Mouse (Mus musculus) heart, adult 2 months (tissue): ENCODE data around the gene Nuak1. TPM values are rescaled to one million over a fixed set of nuclear protein-coding genes. Genes with fewer than 3 reads are reported as not detected.

Experiments
- DNase-seq, 2 experiments: peaks; one replicate each; pipeline ENCODE4 v3.0.0; 2021
- H3K27ac ChIP-seq: fragments of 200-600 bp; 2 replicates; pipeline ENCODE4 v1.8.1; 2022
- H3K27me3 ChIP-seq: fragments of 200-500 bp; 2 replicates; pipeline ENCODE4 v1.6.1; 2012; ENCODE audit warnings: mild to moderate bottlenecking, low read length, inconsistent platforms, mixed read lengths; ENCODE audit not compliant: control insufficient read depth, insufficient read depth
- H3K36me3 ChIP-seq: fragments of 200-500 bp; 2 replicates; pipeline ENCODE4 v1.6.1; 2012; ENCODE audit warnings: low read length, inconsistent platforms; ENCODE audit not compliant: control insufficient read depth, insufficient read depth
- H3K4me1 ChIP-seq: fragments of 200-500 bp; 2 replicates; pipeline ENCODE4 v1.6.1; 2011; ENCODE audit warnings: low read length; ENCODE audit not compliant: control insufficient read depth, insufficient read depth
- H3K4me3 ChIP-seq: fragments of 200-600 bp; 2 replicates; pipeline ENCODE4 v1.8.1; 2022
- H3K79me2 ChIP-seq: fragments of 200-500 bp; replicated peaks from 2 replicates; pipeline ENCODE4 v1.6.1; 2012; ENCODE audit warnings: mild to moderate bottlenecking, inconsistent platforms, low read length, moderate library complexity, mixed read lengths; ENCODE audit not compliant: control insufficient read depth, insufficient read depth
- H3K9ac ChIP-seq: fragments of 200-500 bp; 2 replicates; pipeline ENCODE4 v1.6.1; 2012; ENCODE audit warnings: low read depth, mild to moderate bottlenecking, control low read depth, inconsistent platforms, low read length, mixed read lengths
- CTCF ChIP-seq: fragments of 200-600 bp; IDR thresholded peaks from 2 replicates; pipeline ENCODE4 v1.8.1; 2022; ENCODE audit warnings: antibody characterized with exemption, mild to moderate bottlenecking, moderate library complexity
- EP300 ChIP-seq: fragments of 200-500 bp; IDR thresholded peaks from 2 replicates; pipeline ENCODE4 v1.6.1; 2011; ENCODE audit warnings: low read depth, low read length, control low read depth; ENCODE audit not compliant: insufficient read depth
- POLR2A ChIP-seq: fragments of 200-500 bp; IDR thresholded peaks from 2 replicates; pipeline ENCODE4 v1.6.1; 2011; ENCODE audit warnings: mild to moderate bottlenecking, low read depth, low read length, control low read depth; ENCODE audit not compliant: insufficient read depth
- WGBS: fragments of 180-500 bp; shearing (Covaris S2); methylation state at CpG from one replicate; pipeline ENCODE4 v1.1.7; 2018; 5-methylcytosine and 5-hydroxymethylcytosine counted together
- intact Hi-C: fragments of 180-260 bp; cut with DNase I; formaldehyde crosslinking; loops from one replicate; pipeline ENCODE4 v1.15.1; 2025
- polyA plus RNA-seq: library from polyadenylated mRNA; depleted of rRNA; stranded (reverse); fragments of >200 nt; gene quantifications from 2 replicates; pipeline ENCODE4 v1.2.3, GENCODE M21; 2012
- total RNA-seq, 2 experiments: library from RNA; stranded (reverse); gene quantifications; 2 replicates each; pipeline ENCODE4 v1.2.3; 2021

Gene Nuak1
- total and polyA plus RNA-seq, 3 experiments, result 15.3 to 29.0 (median 27.0) TPM

GRCm38 (mm10) chr10:84360391-84360790 is 80.0 kb downstream of the Nuak1 start:
- 45% methylated on average over 9 of the region's 9 CpGs for whole genome bisulfite sequencing
- H3K27ac ChIP-seq, result no peak overlapping the region
- intact Hi-C loops, result no loop called here

GRCm38 (mm10) chr10:84358738-84359120 is 81.7 kb downstream of the Nuak1 start:
- Histone ChIP-seq H3K4me1 (no peaks in the 10 kb centered on the region), H3K4me3 (no peak overlapping the region), H3K36me3 (no peaks in the 10 kb centered on the region), H3K27ac (no peak overlapping the region), H3K27me3 (no peaks in the 10 kb centered on the region), H3K79me2 (no peaks in the 10 kb centered on the region), H3K9ac (no peak overlapping the region)
- no peak for TF ChIP-seq EP300
- no peak for TF ChIP-seq CTCF
- no peak for TF ChIP-seq POLR2A
- intact Hi-C loops, result no loop called here
- DNase-seq, result no peak
- WGBS, result 77% methylated on average over 4 of the region's 4 CpGs

More at GRCm38 (mm10) chr10:84360391-84360790, 80.0 kb downstream of the Nuak1 start:
- no peaks in the 10 kb centered on the region for H3K27me3 ChIP-seq
- H3K4me3 ChIP-seq, result no peak overlapping the region
- TF ChIP-seq CTCF (no peak), EP300 (no peak), POLR2A (no peak)
- H3K36me3 ChIP-seq, result no peaks in the 10 kb centered on the region
- H3K4me1 ChIP-seq, result no peaks in the 10 kb centered on the region
- no peak overlapping the region for H3K9ac ChIP-seq
- DNase-seq, result no peak
- H3K79me2 ChIP-seq, result no peaks in the 10 kb centered on the region

DNA sequence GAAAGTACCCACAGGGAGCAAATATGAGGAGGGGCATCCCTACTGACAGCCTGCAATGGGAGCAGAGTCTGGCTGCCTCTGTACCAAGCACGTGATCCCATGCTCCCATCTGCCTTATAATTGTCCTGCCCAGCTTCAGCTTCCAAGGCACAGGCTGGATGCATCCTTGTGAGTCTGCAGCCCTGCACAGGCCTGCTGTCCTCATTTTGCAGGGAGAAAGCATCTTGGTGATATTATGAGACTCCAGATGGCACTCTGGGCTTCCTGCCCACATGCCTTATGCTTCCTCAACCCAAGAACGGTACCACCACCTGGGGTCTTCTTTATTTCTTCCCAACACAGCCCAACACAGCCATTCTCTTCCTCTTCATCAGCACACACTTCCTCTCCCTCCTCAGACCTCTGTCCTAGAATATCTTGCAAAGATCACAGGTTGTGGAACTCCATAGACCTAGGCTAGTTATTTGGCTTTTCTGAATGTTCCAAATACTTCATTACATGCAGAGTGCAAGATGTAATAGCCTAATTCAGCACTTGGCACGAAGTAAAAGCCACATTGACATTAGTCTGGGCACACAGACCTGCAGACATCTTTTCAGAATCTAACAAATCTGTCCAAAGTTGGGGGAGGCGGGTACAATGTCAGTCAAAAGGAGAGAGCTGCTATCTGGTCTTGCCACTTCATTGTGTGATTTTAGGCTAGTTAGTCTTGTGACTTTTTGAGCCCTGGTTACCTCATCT is 82.2 kb downstream of the Nuak1 start:
- intact Hi-C loops, result no loop called here
- Histone ChIP-seq H3K27ac (no peak overlapping the region), H3K36me3 (no peaks in the 10 kb centered on the region), H3K9ac (no peak overlapping the region), H3K4me1 (no peaks in the 10 kb centered on the region), H3K27me3 (no peaks in the 10 kb centered on the region), H3K4me3 (no peak overlapping the region), H3K79me2 (no peaks in the 10 kb centered on the region)
- TF ChIP-seq CTCF (no peak), POLR2A (no peak), EP300 (no peak)
- DNase-seq, result no peak
- WGBS, result 55% methylated on average over 4 of the region's 4 CpGs

GRCm38 (mm10) chr10:84357593-84357992 is 82.8 kb downstream of the Nuak1 start:
- Histone ChIP-seq H3K27ac (no peak overlapping the region), H3K4me3 (no peak overlapping the region), H3K9ac (no peak overlapping the region), H3K79me2 (no peaks in the 10 kb centered on the region), H3K27me3 (no peaks in the 10 kb centered on the region), H3K4me1 (no peaks in the 10 kb centered on the region), H3K36me3 (no peaks in the 10 kb centered on the region)
- intact Hi-C loops, result no loop called here
- no peak for DNase-seq
- no peak for TF ChIP-seq POLR2A
- no peak for TF ChIP-seq EP300
- no peak for TF ChIP-seq CTCF
- WGBS, result 74% methylated on average over 4 of the region's 4 CpGs

DNA sequence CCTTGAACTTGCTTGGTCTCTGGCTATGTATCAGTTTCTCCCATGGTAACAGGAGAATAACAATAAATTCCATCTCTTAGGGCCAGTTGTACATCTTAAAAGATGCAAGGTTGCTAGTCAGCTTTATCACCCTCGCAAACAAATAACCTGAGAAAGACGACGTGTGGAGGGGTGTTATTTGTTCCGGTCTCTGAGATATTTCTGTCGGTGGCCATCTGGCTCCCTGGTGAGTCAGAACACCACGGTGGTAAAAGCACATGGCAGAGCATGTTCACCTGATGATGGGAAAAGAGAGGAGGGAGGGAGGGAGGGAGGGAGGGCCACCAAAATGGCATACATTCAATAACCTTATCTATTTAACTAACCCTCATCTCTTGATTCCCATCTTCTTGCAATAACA is 86.1 kb downstream of the Nuak1 start:
- Histone ChIP-seq H3K4me1 (no peaks in the 10 kb centered on the region), H3K4me3 (no peak overlapping the region), H3K79me2 (no peaks in the 10 kb centered on the region), H3K36me3 (no peaks in the 10 kb centered on the region), H3K27me3 (no peaks in the 10 kb centered on the region), H3K9ac (no peak overlapping the region), H3K27ac (no peak overlapping the region)
- WGBS, result 46% methylated on average over 6 of the region's 6 CpGs
- TF ChIP-seq EP300 (no peak), POLR2A (no peak), CTCF (no peak)
- DNase-seq, result no peak
- intact Hi-C loops, result no loop called here

DNA sequence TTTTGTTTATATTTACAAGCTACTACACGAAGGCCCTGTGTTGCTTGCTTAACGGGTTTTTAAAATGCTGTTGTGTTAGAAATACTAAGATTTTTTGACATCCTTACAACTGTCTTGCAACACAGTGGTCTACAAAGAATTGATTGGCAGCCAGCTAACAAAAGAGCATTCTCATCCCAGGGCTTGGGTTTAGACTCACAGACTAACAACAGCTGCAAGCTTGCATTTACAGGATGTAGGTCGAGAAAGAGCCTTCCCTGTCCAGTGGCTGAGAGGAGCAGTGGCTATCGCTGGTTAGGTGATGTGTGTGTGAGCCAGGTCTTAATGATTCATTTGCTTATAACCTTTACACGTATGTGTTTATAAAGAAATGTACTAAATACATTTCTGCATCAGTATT is 94.7 kb downstream of the Nuak1 start:
- no peak overlapping the region for H3K4me3 ChIP-seq

More for the DNA sequence above, 94.7 kb downstream of the Nuak1 start:
- Histone ChIP-seq H3K36me3 (no peaks in the 10 kb centered on the region), H3K79me2 (no peaks in the 10 kb centered on the region), H3K27ac (no peak overlapping the region), H3K27me3 (no peaks in the 10 kb centered on the region), H3K4me1 (peaks cover 2% of the 10 kb centered on the region), H3K9ac (no peak overlapping the region)
- WGBS, result 63% methylated on average over 5 of the region's 5 CpGs
- TF ChIP-seq CTCF, result no peak
- no peak for DNase-seq
- intact Hi-C loops, result no loop called here
